Comparison of ENCODE assay signal across 21 mouse cellular contexts in the genomic region with DNA sequence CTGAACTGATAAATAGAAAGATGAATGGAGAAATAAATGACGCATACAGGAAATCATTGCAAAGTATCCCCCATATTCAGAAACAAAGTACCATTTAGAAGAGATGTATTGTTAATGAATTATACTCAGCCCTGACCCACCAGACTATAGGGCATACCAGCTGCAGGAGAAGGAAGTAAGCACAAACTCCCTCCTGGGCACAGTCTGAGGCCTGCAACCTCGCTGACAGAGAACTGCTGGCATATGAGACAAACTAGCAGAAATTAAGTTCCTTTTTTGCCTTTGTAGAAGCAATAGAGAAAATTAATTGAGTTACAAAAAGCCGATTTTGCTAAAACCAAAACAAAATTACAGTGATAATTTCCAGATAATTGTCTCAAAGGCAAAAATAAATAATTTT.
DNase-seq lines count a peak whose midpoint lies in the region; ATAC-seq lines count a peak whose summit lies in the region.
"Had no signal": no experiment of that assay in that cellular context is flagged by ENCODE, and none has a peak within 500 bp of the region (broad histone marks: within the 10 kb centered on the region; RNA-seq: fewer than 3 reads in every experiment).

No protein-coding gene starts in this region.

- H3K9me3 ChIP-seq in hindbrain, embryonic 10.5 days, result no peaks in the 10 kb centered on the region
- H3K9me3 ChIP-seq in heart, embryonic 11.5 days (replicated peaks; ENCODE audit: control insufficient read depth, low read length), result no peaks in the 10 kb centered on the region
- H3K9me3 ChIP-seq: G1E had no signal

- intact Hi-C loops in left cerebral cortex, postnatal 10 days (cut with DNase I), result no loop called here

- ATAC-seq in common myeloid progenitor, adult 5-6 weeks (replicated peaks; ENCODE audit: low read depth, poor library complexity, severe bottlenecking), result peak; percentile 58
- ATAC-seq in granulocyte monocyte progenitor cell, adult 5-6 weeks (replicated peaks; ENCODE audit: poor library complexity, severe bottlenecking), result 0 out of 2 replicates have a peak, but pooled peaks have one; percentile 25
- ATAC-seq in hematopoietic stem cell, adult 5-6 weeks (replicated peaks in 1 of 2; ENCODE audit: insufficient read depth in 1 of 2, low FRiP score in 2 of 2, low TSS enrichment in 1 of 2, low read depth in 1 of 2, poor library complexity in 2 of 2, severe bottlenecking in 2 of 2), result peak; percentile 60 to 91; a peak in 3 of 4 replicates
- peak; percentile 60 for ATAC-seq in megakaryocyte progenitor cell, adult 5-6 weeks (replicated peaks; ENCODE audit: poor library complexity)
- no peak for ATAC-seq in heart, embryonic 11.5 days (replicated peaks; ENCODE audit: insufficient number of reproducible peaks, low FRiP score, low TSS enrichment)
- ATAC-seq: activated CD4-positive, CD25-positive, alpha-beta regulatory T cell, adult 4 months; CD4-positive, CD25-positive, alpha-beta regulatory T cell, adult 4 months; Patski had no signal

- no peak overlapping the region for H3K4me3 ChIP-seq in hindbrain, embryonic 10.5 days
- H3K4me3 ChIP-seq in heart, embryonic 11.5 days (ENCODE audit: low read depth, low read length), result no peak overlapping the region

- no peak overlapping the region for H3K9ac ChIP-seq in heart, embryonic 11.5 days (ENCODE audit: low read depth, low read length)

- H3K4me1 ChIP-seq in hindbrain, embryonic 10.5 days (replicated peaks), result no peaks in the 10 kb centered on the region
- H3K4me1 ChIP-seq in heart, embryonic 11.5 days (ENCODE audit: control insufficient read depth, insufficient read depth, low read length), result no peaks in the 10 kb centered on the region

- no peaks in the 10 kb centered on the region for H3K36me3 ChIP-seq in hindbrain, embryonic 10.5 days
- H3K36me3 ChIP-seq in heart, embryonic 11.5 days (ENCODE audit: control insufficient read depth, insufficient read depth, low read length), result no peaks in the 10 kb centered on the region
- H3K36me3 ChIP-seq: G1E had no signal

- H3K4me2 ChIP-seq in heart, embryonic 11.5 days, result no peak overlapping the region

- no peak for DNase-seq in hindbrain, embryonic 10.5 days (ENCODE audit: low spot score)
- DNase-seq in kidney, adult 9 months, result no peak
- no peak for DNase-seq in left cerebral cortex, postnatal 10 days (ENCODE audit: extremely low spot score in 1 of 2, low spot score in 2 of 2)
- DNase-seq: adrenal gland, adult 2 months; adrenal gland, adult 8-10 months; adrenal gland, postnatal 10 days; adrenal gland, postnatal 14 days; adrenal gland, postnatal 25 days; adrenal gland, postnatal 36 days; B cell, adult 2 months; cerebellum, adult 11 months; cerebellum, adult 11-12 months had no signal

- no peaks in the 10 kb centered on the region for H3K27me3 ChIP-seq in hindbrain, embryonic 10.5 days (ENCODE audit: insufficient read depth, poor library complexity, severe bottlenecking)
- no peaks in the 10 kb centered on the region for H3K27me3 ChIP-seq in heart, embryonic 11.5 days (ENCODE audit: control insufficient read depth, insufficient read depth, low read length)
- H3K27me3 ChIP-seq: Patski had no signal

- 82% methylated on average over 3 of the region's 3 CpGs for WGBS in hindbrain, embryonic 10.5 days
- 71% methylated on average over 3 of the region's 3 CpGs for WGBS in heart, embryonic 11.5 days (ENCODE audit: insufficient replicate concordance)

- H3K27ac ChIP-seq in hindbrain, embryonic 10.5 days, result no peak overlapping the region
- no peak overlapping the region for H3K27ac ChIP-seq in heart, embryonic 11.5 days (ENCODE audit: low read depth, low read length)
